ENCODE assay signal across 8 mouse cellular contexts in genomic region chr10:117906267-117906811, GRCm38 (mm10).
DNase-seq lines count a peak whose midpoint lies in the region; ATAC-seq and TF ChIP-seq lines count a peak whose summit lies in the region.

No protein-coding gene starts in this region.

- 36% methylated on average over 11 of the region's 11 CpGs for WGBS in hindbrain, embryonic 10.5 days
- 13% methylated on average over 11 of the region's 11 CpGs for WGBS in lung, adult 2 months
- 33% methylated on average over 11 of the region's 11 CpGs for WGBS in neural tube, embryonic 14.5 days

- H3K4me3 ChIP-seq in E14TG2a.4 (replicated peaks; ENCODE audit: low read length), result peak overlapping the region; percentile 65
- peak overlapping the region; percentile 51 for H3K4me3 ChIP-seq in hindbrain, embryonic 10.5 days
- H3K4me3 ChIP-seq in lung, adult 2 months (replicated peaks; ENCODE audit: extremely low read depth, low read depth, low read length), result peak overlapping the region; percentile 48
- H3K4me3 ChIP-seq in neural tube, embryonic 14.5 days (ENCODE audit: low read depth, low read length), result peak overlapping the region; percentile 32

- peak; percentile 86 for ATAC-seq in neural tube, embryonic 14.5 days (ENCODE audit: low read depth)

- peaks cover 20% of the 10 kb centered on the region; the same call in 1 of the 2 replicates for H3K27me3 ChIP-seq in E14TG2a.4 (ENCODE audit: insufficient read depth, low read length)
- no peaks in the 10 kb centered on the region for H3K27me3 ChIP-seq in hindbrain, embryonic 10.5 days (ENCODE audit: insufficient read depth, poor library complexity, severe bottlenecking)
- no peaks in the 10 kb centered on the region for H3K27me3 ChIP-seq in neural tube, embryonic 14.5 days (ENCODE audit: control insufficient read depth, insufficient read depth, low read length)

- no peak for TF ChIP-seq CTCF in E14TG2a.4 (conservative IDR thresholded peaks at IDR 0.05; ENCODE audit: low read length)
- no peak for TF ChIP-seq CTCF in brain, embryonic 14.5 days (IDR thresholded peaks at IDR 0.05; ENCODE audit: borderline replicate concordance, extremely low read depth, insufficient read depth, insufficient read length)
- TF ChIP-seq CTCF in lung, adult 2 months (IDR thresholded peaks at IDR 0.05; ENCODE audit: insufficient read depth, low read length), result no peak

- DNase-seq in brain, embryonic 14.5 days (ENCODE audit: low read depth), result peak; percentile 88
- peak; percentile 49 to 55 for DNase-seq in frontal cortex, postnatal 14 days (ENCODE audit: low spot score in 2 of 2)
- peak; percentile 65 for DNase-seq in hindbrain, embryonic 10.5 days (ENCODE audit: low spot score)
- peak; percentile 37 for DNase-seq in layer of hippocampus, adult 9-10 months (ENCODE audit: low spot score)
- DNase-seq in lung, adult 2 months, result peak; percentile 82
- DNase-seq in urinary bladder, postnatal 14 days (ENCODE audit: low spot score), result peak; percentile 78

- no peak overlapping the region for H3K9ac ChIP-seq in neural tube, embryonic 14.5 days (replicated peaks; ENCODE audit: low read depth, low read length)

- no peaks in the 10 kb centered on the region for H3K36me3 ChIP-seq in E14TG2a.4 (ENCODE audit: insufficient read depth, low read length)
- H3K36me3 ChIP-seq in hindbrain, embryonic 10.5 days, result no peaks in the 10 kb centered on the region
- no peaks in the 10 kb centered on the region for H3K36me3 ChIP-seq in neural tube, embryonic 14.5 days (ENCODE audit: control insufficient read depth, insufficient read depth, low read length)

- 0 out of 2 replicates have a peak, but pooled peaks have one; percentile 13 for TF ChIP-seq POLR2A in brain, embryonic 14.5 days (IDR thresholded peaks at IDR 0.05; ENCODE audit: borderline replicate concordance, extremely low read depth, insufficient read depth, insufficient read length, poor library complexity, severe bottlenecking)
- TF ChIP-seq POLR2A in lung, adult 2 months (IDR thresholded peaks at IDR 0.05; ENCODE audit: borderline replicate concordance, extremely low read depth, low read depth, low read length), result peak; percentile 71

- peaks cover 36% of the 10 kb centered on the region for H3K4me1 ChIP-seq in E14TG2a.4 (replicated peaks; ENCODE audit: low read depth, low read length)
- H3K4me1 ChIP-seq in hindbrain, embryonic 10.5 days (replicated peaks), result peaks cover 17% of the 10 kb centered on the region
- 0 out of 2 replicates have a peak, but pooled peaks cover 2% of the 10 kb centered on the region for H3K4me1 ChIP-seq in lung, adult 2 months (ENCODE audit: control insufficient read depth, insufficient read depth, low read length)
- no peaks in the 10 kb centered on the region for H3K4me1 ChIP-seq in neural tube, embryonic 14.5 days (ENCODE audit: control insufficient read depth, insufficient read depth, low read length)

- peak overlapping the region; percentile 71 for H3K4me2 ChIP-seq in neural tube, embryonic 14.5 days (ENCODE audit: low read depth, low read length)

- peak overlapping the region; percentile 83 for H3K27ac ChIP-seq in hindbrain, embryonic 10.5 days
- no peak overlapping the region for H3K27ac ChIP-seq in neural tube, embryonic 14.5 days (ENCODE audit: low read depth, low read length)

- no peaks in the 10 kb centered on the region for H3K9me3 ChIP-seq in E14TG2a.4 (ENCODE audit: low read length)
- no peaks in the 10 kb centered on the region for H3K9me3 ChIP-seq in hindbrain, embryonic 10.5 days
- H3K9me3 ChIP-seq in neural tube, embryonic 14.5 days (ENCODE audit: control insufficient read depth, low read length), result no peaks in the 10 kb centered on the region

Comparison
In these comparisons a context has a peak if more than half of its experiments do, and no peak if none do; other contexts are left out.
1. DNase-seq: peak in every context shown above with its lines; median percentile 88 in brain, embryonic 14.5 days; 82 in lung, adult 2 months; 78 in urinary bladder, postnatal 14 days; 65 in hindbrain, embryonic 10.5 days; 52 in frontal cortex, postnatal 14 days; 37 in layer of hippocampus, adult 9-10 months.